ENCODE assay signal across 8 mouse cellular contexts in the genomic region with DNA sequence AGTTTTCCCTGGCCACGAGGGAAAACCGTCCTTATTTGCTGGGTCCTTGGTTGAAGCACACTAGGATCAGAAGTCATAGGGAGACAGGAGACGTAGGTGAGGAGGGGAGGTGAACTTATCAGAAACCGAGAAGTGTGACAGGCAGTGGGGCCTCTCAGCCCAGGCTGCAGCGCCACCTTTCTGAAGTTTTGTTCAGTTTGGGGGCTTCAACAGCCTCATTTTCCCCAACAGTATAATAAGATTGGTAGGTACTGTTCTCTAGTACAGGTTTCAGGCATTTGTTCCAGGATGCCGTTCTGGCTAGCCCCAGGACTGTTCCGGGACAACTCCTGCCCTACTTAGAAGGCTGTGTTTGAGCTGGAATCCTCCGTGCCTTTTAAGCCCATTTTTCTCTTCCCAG. TPM values are rescaled to one million over a fixed set of nuclear protein-coding genes. Genes with fewer than 3 reads are reported as not detected.
DNase-seq lines count a peak whose midpoint lies in the region; ATAC-seq and TF ChIP-seq lines count a peak whose summit lies in the region.

No protein-coding gene starts in this region.

- H3K9ac ChIP-seq in heart, adult 2 months (ENCODE audit: low read depth, low read length) = peak overlapping the region; percentile 60
- peak overlapping the region; percentile 65 for H3K9ac ChIP-seq in embryonic facial prominence, embryonic 15.5 days
- H3K9ac ChIP-seq in hindbrain, embryonic 16.5 days (ENCODE audit: low read depth, low read length) = peak overlapping the region; percentile 94

- peak overlapping the region; percentile 92 for H3K4me3 ChIP-seq in heart, adult 2 months
- peak overlapping the region; percentile 96 for H3K4me3 ChIP-seq in G1E (ENCODE audit: low read depth, low read length)
- H3K4me3 ChIP-seq in embryonic facial prominence, embryonic 15.5 days (replicated peaks) = peak overlapping the region; percentile 90
- H3K4me3 ChIP-seq in hindbrain, embryonic 16.5 days (ENCODE audit: low read length) = peak overlapping the region; percentile 85

- DNase-seq in heart, adult 2 months = peak; percentile 45 to 56
- no peak for DNase-seq in heart, adult 8-10 months (ENCODE audit: low spot score)
- peak; percentile 64 for DNase-seq in G1E (ENCODE audit: low spot score)
- DNase-seq in lung, adult 18-20 months = peak; percentile 50 to 64
- peak; percentile 55 for DNase-seq in retina, embryonic 14.5 days (ENCODE audit: low spot score)
- DNase-seq in urinary bladder, postnatal 25 days (ENCODE audit: low spot score) = no peak

- 0 out of 2 replicates have a peak, but pooled peaks cover 1% of the 10 kb centered on the region for H3K79me2 ChIP-seq in heart, adult 2 months (replicated peaks; ENCODE audit: control insufficient read depth, insufficient read depth, low read length)

- 3% methylated on average over 8 of the region's 8 CpGs for WGBS in heart, adult 2 months
- WGBS in embryonic facial prominence, embryonic 15.5 days = 4% methylated on average over 8 of the region's 8 CpGs
- WGBS in hindbrain, embryonic 16.5 days = 4% methylated on average over 8 of the region's 8 CpGs

- TF ChIP-seq EP300 in heart, adult 2 months (IDR thresholded peaks at IDR 0.05; ENCODE audit: insufficient read depth, low read depth, low read length) = no peak

- H3K9me3 ChIP-seq in G1E (replicated peaks) = 0 out of 2 replicates have a peak, but pooled peaks cover 4% of the 10 kb centered on the region
- no peaks in the 10 kb centered on the region for H3K9me3 ChIP-seq in embryonic facial prominence, embryonic 15.5 days (replicated peaks)
- H3K9me3 ChIP-seq in hindbrain, embryonic 16.5 days (ENCODE audit: control insufficient read depth, low read length) = no peaks in the 10 kb centered on the region

- H3K27ac ChIP-seq in heart, adult 2 months = peak overlapping the region; percentile 86
- peak overlapping the region; percentile 94 for H3K27ac ChIP-seq in embryonic facial prominence, embryonic 15.5 days (replicated peaks)
- peak overlapping the region; percentile 91 for H3K27ac ChIP-seq in hindbrain, embryonic 16.5 days (ENCODE audit: low read depth, low read length)

- peak; percentile 68 for TF ChIP-seq CTCF in heart, adult 2 months (IDR thresholded peaks at IDR 0.05)
- TF ChIP-seq CTCF in G1E (IDR thresholded peaks at IDR 0.05; ENCODE audit: low read depth, low read length) = no peak

- no peak for ATAC-seq in G1E (ENCODE audit: extremely low read depth, insufficient number of reproducible peaks, low FRiP score, poor library complexity, severe bottlenecking)
- ATAC-seq in embryonic facial prominence, embryonic 15.5 days (ENCODE audit: insufficient number of reproducible peaks, low FRiP score, low TSS enrichment, low read depth) = 0 out of 2 replicates have a peak, but pooled peaks have one; percentile 3
- no peak for ATAC-seq in hindbrain, embryonic 16.5 days

- no peaks in the 10 kb centered on the region for H3K36me3 ChIP-seq in heart, adult 2 months (ENCODE audit: control insufficient read depth, insufficient read depth, low read length)
- H3K36me3 ChIP-seq in G1E (replicated peaks) = peaks cover 25% of the 10 kb centered on the region
- peaks cover 4% of the 10 kb centered on the region; the same call in 1 of the 2 replicates for H3K36me3 ChIP-seq in embryonic facial prominence, embryonic 15.5 days
- H3K36me3 ChIP-seq in hindbrain, embryonic 16.5 days (ENCODE audit: control insufficient read depth, insufficient read depth, low read length) = no peaks in the 10 kb centered on the region

- TF ChIP-seq POLR2A in heart, adult 2 months (IDR thresholded peaks at IDR 0.05; ENCODE audit: insufficient read depth, low read depth, low read length) = no peak

- H3K27me3 ChIP-seq in heart, adult 2 months (ENCODE audit: control insufficient read depth, insufficient read depth, low read length) = no peaks in the 10 kb centered on the region
- peaks cover 29% of the 10 kb centered on the region for H3K27me3 ChIP-seq in G1E (ENCODE audit: insufficient read depth, low read length)
- H3K27me3 ChIP-seq in embryonic facial prominence, embryonic 15.5 days = no peaks in the 10 kb centered on the region
- no peaks in the 10 kb centered on the region for H3K27me3 ChIP-seq in hindbrain, embryonic 16.5 days (replicated peaks; ENCODE audit: control insufficient read depth, insufficient read depth, low read length)

- intact Hi-C loops in heart, adult 2 months (cut with DNase I) = loop anchor here (1.0 to 2.0 kb wide), 2 partner anchors 14 to 32 kb away; a partner anchor contains a TSS

- peaks cover 4% of the 10 kb centered on the region for H3K4me1 ChIP-seq in heart, adult 2 months (ENCODE audit: control insufficient read depth, insufficient read depth, low read length)
- peaks cover 31% of the 10 kb centered on the region for H3K4me1 ChIP-seq in G1E (ENCODE audit: insufficient read depth, low read depth, low read length)
- H3K4me1 ChIP-seq in embryonic facial prominence, embryonic 15.5 days = peaks cover 17% of the 10 kb centered on the region
- peaks cover 17% of the 10 kb centered on the region for H3K4me1 ChIP-seq in hindbrain, embryonic 16.5 days (ENCODE audit: control insufficient read depth, insufficient read depth, low read depth, low read length)

- H3K4me2 ChIP-seq in embryonic facial prominence, embryonic 15.5 days (replicated peaks) = peak overlapping the region; percentile 94
- H3K4me2 ChIP-seq in hindbrain, embryonic 16.5 days (ENCODE audit: low read length) = peak overlapping the region; percentile 93

RNA-seq across cellular contexts. Expression of a gene that starts 0.7 kb away (rescaled TPM):
- total RNA-seq in heart, adult 2 months (2021) = 10 to 100 TPM; 58.6 to 68.2 TPM
- 68.8 and 98.5 TPM in 2 replicates for polyA plus RNA-seq in heart, adult 2 months (2012; rRNA removed)
- total RNA-seq in heart, adult 8-10 months (2022) = 10 to 100 TPM; 58.8 to 71.3 (median 63.6) TPM
- total RNA-seq in G1E (2014; fragmentation: Nextera tagmentation) (13.8 and 21.5 TPM in 2 replicates), G1E (2017) (11.5 and 12.4 TPM in 2 replicates)
- 6.8 and 7.0 TPM in 2 replicates for polyA plus RNA-seq in G1E (2012)
- 28.3 and 29.8 TPM in 2 replicates for polyA plus RNA-seq in embryonic facial prominence, embryonic 15.5 days (2015; fragmentation: Nextera tagmentation; extraction: Ambion mirVana)
- polyA plus RNA-seq in hindbrain, embryonic 16.5 days (2015; fragmentation: Nextera tagmentation; extraction: Ambion mirVana) = 56.4 and 59.8 TPM in 2 replicates

RNA-seq across cellular contexts. Expression of a gene that starts 6.9 kb away (rescaled TPM):
- 1 to 10 TPM; 4.1 to 6.9 TPM for total RNA-seq in heart, adult 2 months (2021)
- 6.6 and 11.3 TPM in 2 replicates for polyA plus RNA-seq in heart, adult 2 months (2012; rRNA removed)
- total RNA-seq in heart, adult 8-10 months (2022) = 1 to 10 TPM; 3.7 to 7.2 (median 6.4) TPM
- total RNA-seq in G1E (2014; fragmentation: Nextera tagmentation) (not detected in 2 replicates), G1E (2017) (not detected in 2 replicates)
- 0.05 TPM in 1 of 2 replicates, not detected in the other for polyA plus RNA-seq in G1E (2012)
- 5.6 and 6.5 TPM in 2 replicates for polyA plus RNA-seq in embryonic facial prominence, embryonic 15.5 days (2015; fragmentation: Nextera tagmentation; extraction: Ambion mirVana)
- polyA plus RNA-seq in hindbrain, embryonic 16.5 days (2015; fragmentation: Nextera tagmentation; extraction: Ambion mirVana) = 0.76 and 0.93 TPM in 2 replicates

RNA-seq across cellular contexts. Expression of a gene that starts 13.2 kb away (rescaled TPM):
- 10 to 100 TPM; 39.6 to 44.8 TPM for total RNA-seq in heart, adult 2 months (2021)
- 129 and 132 TPM in 2 replicates for polyA plus RNA-seq in heart, adult 2 months (2012; rRNA removed)
- total RNA-seq in heart, adult 8-10 months (2022) = 10 to 100 TPM; 43.8 to 49.1 (median 45.3) TPM
- 61.4 and 63.6 TPM in 2 replicates for total RNA-seq in G1E (2014; fragmentation: Nextera tagmentation)
- 26.5 and 33.0 TPM in 2 replicates for total RNA-seq in G1E (2017)
- polyA plus RNA-seq in G1E (2012) = 61.9 and 82.0 TPM in 2 replicates
- polyA plus RNA-seq in embryonic facial prominence, embryonic 15.5 days (2015; fragmentation: Nextera tagmentation; extraction: Ambion mirVana) = 71.6 and 71.9 TPM in 2 replicates
- polyA plus RNA-seq in hindbrain, embryonic 16.5 days (2015; fragmentation: Nextera tagmentation; extraction: Ambion mirVana) = 161 and 196 TPM in 2 replicates

RNA-seq across cellular contexts. Expression of a gene that starts 41.8 kb away (rescaled TPM):
- 1 to 10 TPM; 4.0 to 5.5 TPM for total RNA-seq in heart, adult 2 months (2021)
- polyA plus RNA-seq in heart, adult 2 months (2012; rRNA removed) = 20.4 and 23.1 TPM in 2 replicates
- total RNA-seq in heart, adult 8-10 months (2022) = 1 to 10 TPM; 3.5 to 7.5 (median 4.6) TPM
- total RNA-seq in G1E (2014; fragmentation: Nextera tagmentation) (not detected in 2 replicates), G1E (2017) (0.05 TPM in 1 of 2 replicates, not detected in the other)
- 0.14 and 0.15 TPM in 2 replicates for polyA plus RNA-seq in G1E (2012)
- 30.7 and 31.5 TPM in 2 replicates for polyA plus RNA-seq in embryonic facial prominence, embryonic 15.5 days (2015; fragmentation: Nextera tagmentation; extraction: Ambion mirVana)
- polyA plus RNA-seq in hindbrain, embryonic 16.5 days (2015; fragmentation: Nextera tagmentation; extraction: Ambion mirVana) = 71.2 and 79.0 TPM in 2 replicates

RNA-seq across cellular contexts. Expression of a gene that starts 42.8 kb away (rescaled TPM):
- 10 to 100 TPM; 26.7 to 29.5 TPM for total RNA-seq in heart, adult 2 months (2021)
- 117 and 128 TPM in 2 replicates for polyA plus RNA-seq in heart, adult 2 months (2012; rRNA removed)
- total RNA-seq in heart, adult 8-10 months (2022) = 10 to 100 TPM; 25.8 to 34.9 (median 28.0) TPM
- 196 and 213 TPM in 2 replicates for total RNA-seq in G1E (2014; fragmentation: Nextera tagmentation)
- 62.9 and 71.6 TPM in 2 replicates for total RNA-seq in G1E (2017)
- polyA plus RNA-seq in G1E (2012) = 306 and 372 TPM in 2 replicates
- polyA plus RNA-seq in embryonic facial prominence, embryonic 15.5 days (2015; fragmentation: Nextera tagmentation; extraction: Ambion mirVana) = 54.6 and 57.3 TPM in 2 replicates
- polyA plus RNA-seq in hindbrain, embryonic 16.5 days (2015; fragmentation: Nextera tagmentation; extraction: Ambion mirVana) = 41.1 and 57.5 TPM in 2 replicates

Comparison
In these comparisons a context has a peak if more than half of its experiments do, and no peak if none do; other contexts are left out.
1. DNase-seq: peak in heart, adult 2 months (2 of 2), G1E (single experiment), lung, adult 18-20 months (2 of 2) and retina, embryonic 14.5 days (single experiment); none in heart, adult 8-10 months (single experiment) and urinary bladder, postnatal 25 days (single experiment).
2. Peak in every context shown above with its lines, with median percentiles within 50 percentile points of each other: H3K27ac ChIP-seq, H3K4me3 ChIP-seq and H3K9ac ChIP-seq.